25 mouse cellular contexts compared by ENCODE assay signal in the genomic region with DNA sequence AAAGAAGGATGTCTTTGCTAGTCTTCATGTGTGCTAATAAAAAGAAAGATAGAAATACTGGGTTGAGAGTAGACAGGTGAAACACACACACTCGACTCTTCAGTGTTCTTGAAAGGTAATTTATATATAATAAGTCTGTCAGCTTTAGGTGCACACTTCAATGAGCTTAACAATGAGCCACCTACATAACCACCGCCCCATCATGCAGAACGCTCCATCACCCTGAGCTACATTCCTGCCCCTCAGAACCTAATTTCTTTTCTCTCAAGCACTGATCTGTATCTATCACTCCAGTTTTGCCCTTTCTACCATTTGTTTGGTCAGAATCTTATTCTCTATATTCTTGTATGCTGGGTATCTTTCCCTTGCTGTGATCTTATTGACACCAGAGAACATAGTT.
DNase-seq lines count a peak whose midpoint lies in the region; ATAC-seq and TF ChIP-seq lines count a peak whose summit lies in the region.
"Had no signal": no experiment of that assay in that cellular context is flagged by ENCODE, and none has a peak within 500 bp of the region (broad histone marks: within the 10 kb centered on the region; RNA-seq: fewer than 3 reads in every experiment).

No protein-coding gene starts in this region.

- no peaks in the 10 kb centered on the region for H3K27me3 ChIP-seq in kidney, embryonic 14.5 days (ENCODE audit: control insufficient read depth, insufficient read depth, low read length)
- H3K27me3 ChIP-seq in kidney, embryonic 16.5 days (ENCODE audit: insufficient read depth, low read length), result no peaks in the 10 kb centered on the region
- H3K27me3 ChIP-seq: CH12.LX; embryonic facial prominence, embryonic 12.5 days; forebrain, embryonic 13.5 days; forebrain, embryonic 15.5 days; Patski had no signal

- no peak for DNase-seq in kidney, postnatal 14 days
- no peak for DNase-seq in kidney, postnatal 25 days
- no peak for DNase-seq in layer of hippocampus, adult 2 months (ENCODE audit: low spot score in 2 of 2)
- DNase-seq in layer of hippocampus, postnatal 25 days (ENCODE audit: extremely low spot score in 1 of 2, low spot score in 1 of 2), result no peak
- DNase-seq: adrenal gland, adult 8-10 months; adrenal gland, postnatal 14 days; adrenal gland, postnatal 36 days; B cell, adult 2 months; cerebellum, adult 11-12 months; cerebellum, adult 2 months; cerebellum, adult 9-10 months; cerebellum, postnatal 10 days; cerebellum, postnatal 25 days; forebrain, postnatal 0 days had no signal

- H3K27ac ChIP-seq in kidney, embryonic 14.5 days (ENCODE audit: low read depth, low read length), result no peak overlapping the region
- no peak overlapping the region for H3K27ac ChIP-seq in kidney, embryonic 16.5 days (ENCODE audit: low read length)
- H3K27ac ChIP-seq in layer of hippocampus, adult 2 months, result peak overlapping the region; percentile 94
- H3K27ac ChIP-seq: embryonic facial prominence, embryonic 10.5 days; embryonic facial prominence, embryonic 12.5 days; forebrain, embryonic 13.5 days; forebrain, embryonic 15.5 days had no signal

- no peak overlapping the region for H3K4me3 ChIP-seq in kidney, embryonic 14.5 days (ENCODE audit: low read length)
- H3K4me3 ChIP-seq in kidney, embryonic 16.5 days (ENCODE audit: low read length), result no peak overlapping the region
- no peak overlapping the region for H3K4me3 ChIP-seq in layer of hippocampus, adult 2 months
- H3K4me3 ChIP-seq: embryonic facial prominence, embryonic 10.5 days; embryonic facial prominence, embryonic 12.5 days; forebrain, embryonic 13.5 days; forebrain, embryonic 15.5 days had no signal

- no peaks in the 10 kb centered on the region; the same call in 1 of the 2 replicates for H3K4me1 ChIP-seq in kidney, embryonic 14.5 days (ENCODE audit: control insufficient read depth, insufficient read depth, low read length)
- peaks cover 11% of the 10 kb centered on the region; the same call in 1 of the 2 replicates for H3K4me1 ChIP-seq in kidney, embryonic 16.5 days (ENCODE audit: insufficient read depth, low read length)
- H3K4me1 ChIP-seq: embryonic facial prominence, embryonic 10.5 days; embryonic facial prominence, embryonic 12.5 days; forebrain, embryonic 13.5 days; forebrain, embryonic 15.5 days had no signal

- H3K36me3 ChIP-seq in kidney, embryonic 14.5 days (ENCODE audit: control insufficient read depth, insufficient read depth, low read length), result no peaks in the 10 kb centered on the region
- H3K36me3 ChIP-seq in kidney, embryonic 16.5 days (ENCODE audit: insufficient read depth, low read length), result no peaks in the 10 kb centered on the region
- H3K36me3 ChIP-seq: embryonic facial prominence, embryonic 10.5 days; embryonic facial prominence, embryonic 12.5 days; forebrain, embryonic 15.5 days; G1E had no signal

- no peak for TF ChIP-seq CTCF in layer of hippocampus, adult 2 months (conservative IDR thresholded peaks at IDR 0.05)

- peak; percentile 73 for ATAC-seq in kidney, embryonic 14.5 days (ENCODE audit: low FRiP score, low TSS enrichment)
- ATAC-seq in kidney, embryonic 16.5 days (ENCODE audit: low FRiP score, low TSS enrichment), result peak; percentile 79; the same call in 1 of the 2 replicates
- ATAC-seq: activated CD4-positive, CD25-positive, alpha-beta regulatory T cell, adult 4 months; CD4-positive, CD25-positive, alpha-beta regulatory T cell, adult 4 months; forebrain, embryonic 13.5 days; forebrain, embryonic 15.5 days; forebrain, postnatal 0 days; Patski had no signal

- H3K4me2 ChIP-seq in kidney, embryonic 14.5 days (replicated peaks; ENCODE audit: low read depth, low read length), result no peak overlapping the region
- no peak overlapping the region for H3K4me2 ChIP-seq in kidney, embryonic 16.5 days (replicated peaks; ENCODE audit: low read depth, low read length)
- H3K4me2 ChIP-seq: embryonic facial prominence, embryonic 12.5 days; forebrain, embryonic 13.5 days; forebrain, embryonic 15.5 days had no signal

- H3K9ac ChIP-seq in kidney, embryonic 14.5 days (ENCODE audit: low read depth, low read length), result no peak overlapping the region
- no peak overlapping the region for H3K9ac ChIP-seq in kidney, embryonic 16.5 days (replicated peaks; ENCODE audit: low read length)
- H3K9ac ChIP-seq: embryonic facial prominence, embryonic 12.5 days; forebrain, embryonic 13.5 days; forebrain, embryonic 15.5 days; forebrain, postnatal 0 days had no signal

- 51% methylated on average over 3 of the region's 3 CpGs for WGBS in kidney, embryonic 14.5 days
- WGBS in kidney, embryonic 16.5 days, result 44% methylated on average over 3 of the region's 3 CpGs

- no peaks in the 10 kb centered on the region for H3K9me3 ChIP-seq in kidney, embryonic 14.5 days (ENCODE audit: control insufficient read depth, low read length)
- H3K9me3 ChIP-seq in kidney, embryonic 16.5 days (ENCODE audit: low read length), result no peaks in the 10 kb centered on the region
- H3K9me3 ChIP-seq: embryonic facial prominence, embryonic 10.5 days; embryonic facial prominence, embryonic 12.5 days; forebrain, embryonic 13.5 days; forebrain, embryonic 15.5 days; G1E had no signal
